Mouse (Mus musculus) liver, embryonic 11.5 days (tissue): ENCODE measurements around the gene Ankrd39. TPM values are rescaled to one million over a fixed set of nuclear protein-coding genes. Genes with fewer than 3 reads are reported as not detected.

ENCODE experiments used
- ATAC-seq: fragments of 200-750 bp; cut with Nextera tagmentation; replicated peaks from 2 replicates; pipeline ENCODE4 v1.8.0; 2017; ENCODE audit warnings: moderate number of reproducible peaks, mild to moderate bottlenecking, moderate TSS enrichment, moderate library complexity; ENCODE audit not compliant: low FRiP score
- DNase-seq: peaks from one replicate; pipeline ENCODE4 v3.0.0-alpha.2; 2017; ENCODE audit warnings: low spot score
- H3K27ac ChIP-seq: fragments of 300-500 bp; sonication (generic); 2 replicates; pipeline ENCODE4 v1.5.1; 2014; ENCODE audit warnings: mild to moderate bottlenecking, low read depth, low read length, control low read depth
- H3K27me3 ChIP-seq: fragments of 300-500 bp; sonication (generic); replicated peaks from 2 replicates; pipeline ENCODE4 v1.6.1; 2014; ENCODE audit warnings: low read length, mixed read lengths; ENCODE audit not compliant: control insufficient read depth, insufficient read depth
- H3K36me3 ChIP-seq: fragments of 300-500 bp; sonication (generic); 2 replicates; pipeline ENCODE4 v1.6.1; 2014; ENCODE audit warnings: mild to moderate bottlenecking, low read length, moderate library complexity, mixed read lengths; ENCODE audit not compliant: control insufficient read depth, insufficient read depth
- H3K4me1 ChIP-seq: fragments of 300-500 bp; sonication (generic); replicated peaks from 2 replicates; pipeline ENCODE4 v1.6.1; 2014; ENCODE audit warnings: low read length, mixed read lengths; ENCODE audit not compliant: control insufficient read depth, insufficient read depth
- H3K4me2 ChIP-seq: fragments of 300-500 bp; sonication (generic); 2 replicates; pipeline ENCODE4 v1.6.1; 2014; ENCODE audit warnings: mild to moderate bottlenecking, control low read depth, moderate library complexity
- H3K4me3 ChIP-seq: fragments of 300-500 bp; sonication (generic); 2 replicates; pipeline ENCODE4 v1.5.1; 2014; ENCODE audit warnings: low read depth, low read length, control low read depth
- H3K9ac ChIP-seq: fragments of 300-500 bp; sonication (generic); 2 replicates; pipeline ENCODE4 v1.6.1; 2014; ENCODE audit warnings: low read depth, low read length, control low read depth
- H3K9me3 ChIP-seq: fragments of 300-500 bp; sonication (generic); 2 replicates; pipeline ENCODE4 v1.6.1; 2016; ENCODE audit warnings: low read length, inconsistent platforms, mixed read lengths; ENCODE audit not compliant: control insufficient read depth
- WGBS: fragments of 180-500 bp; shearing (Covaris S2); extraction: QIAGEN DNeasy Blood & Tissue Kit; methylation state at CpG from one replicate; pipeline ENCODE4 v1.1.7; 2014; 5-methylcytosine and 5-hydroxymethylcytosine counted together
- polyA plus RNA-seq: library from polyadenylated mRNA; unstranded; fragments of >200 nt; fragmentation: Nextera tagmentation; extraction: Ambion mirVana; gene quantifications from 2 replicates; pipeline ENCODE4 v1.2.1, GENCODE M21; 2014

The Ankrd39 gene
- polyA plus RNA-seq, 1 experiment from 2014 or later = 22.1 TPM

DNA sequence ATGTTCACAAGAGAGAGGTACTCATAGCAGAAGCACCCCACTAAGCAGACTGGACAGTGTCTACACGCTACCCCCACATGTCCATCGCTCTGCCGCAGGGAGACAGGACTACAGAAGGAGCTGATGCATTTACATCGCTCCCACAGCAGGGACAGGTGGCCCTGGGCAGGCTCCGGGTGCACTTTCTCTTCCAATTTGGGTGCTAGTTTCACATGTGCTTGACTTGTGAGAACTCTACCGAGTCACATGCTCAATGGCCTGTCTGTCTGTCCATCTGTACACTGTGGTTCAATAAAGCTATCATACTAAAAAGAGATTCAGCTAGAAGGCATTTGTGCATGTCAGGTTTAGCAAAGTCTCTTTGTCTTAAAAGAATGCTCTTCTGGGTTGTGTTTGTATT is 40.6 kb upstream of the Ankrd39 start:
- no peaks in the 10 kb centered on the region for H3K9me3 ChIP-seq
- no peaks in the 10 kb centered on the region for H3K27me3 ChIP-seq
- H3K4me2 ChIP-seq = no peak overlapping the region
- H3K36me3 ChIP-seq = no peaks in the 10 kb centered on the region
- H3K4me1 ChIP-seq = peaks cover 20% of the 10 kb centered on the region; the same call in 1 of the 2 replicates
- H3K4me3 ChIP-seq = no peak overlapping the region
- ATAC-seq (no peak), DNase-seq (no peak)
- H3K9ac ChIP-seq = no peak overlapping the region
- H3K27ac ChIP-seq = no peak overlapping the region
- 78% methylated on average over 6 of the region's 6 CpGs for WGBS

DNA sequence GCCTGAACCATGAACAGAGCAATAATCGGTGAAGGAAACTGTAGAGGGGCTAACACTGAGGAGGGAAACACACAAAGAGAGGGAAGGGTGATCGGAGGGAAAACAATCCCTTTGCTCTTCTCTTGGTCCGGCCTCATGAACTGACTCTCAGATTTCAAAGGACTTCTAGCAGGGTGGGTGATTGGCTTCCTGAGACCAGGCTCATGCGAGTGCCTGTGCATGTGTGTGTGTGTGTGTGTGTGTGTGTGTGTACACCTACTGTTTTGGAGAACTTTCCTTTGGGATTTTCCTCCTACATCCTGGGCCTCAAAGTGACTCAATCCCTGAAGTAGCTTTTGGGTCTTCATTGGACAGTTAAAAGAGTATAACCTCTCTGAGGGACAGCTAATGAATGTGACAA is 39.0 kb upstream of the Ankrd39 start:
- H3K27ac ChIP-seq = no peak overlapping the region

DNA sequence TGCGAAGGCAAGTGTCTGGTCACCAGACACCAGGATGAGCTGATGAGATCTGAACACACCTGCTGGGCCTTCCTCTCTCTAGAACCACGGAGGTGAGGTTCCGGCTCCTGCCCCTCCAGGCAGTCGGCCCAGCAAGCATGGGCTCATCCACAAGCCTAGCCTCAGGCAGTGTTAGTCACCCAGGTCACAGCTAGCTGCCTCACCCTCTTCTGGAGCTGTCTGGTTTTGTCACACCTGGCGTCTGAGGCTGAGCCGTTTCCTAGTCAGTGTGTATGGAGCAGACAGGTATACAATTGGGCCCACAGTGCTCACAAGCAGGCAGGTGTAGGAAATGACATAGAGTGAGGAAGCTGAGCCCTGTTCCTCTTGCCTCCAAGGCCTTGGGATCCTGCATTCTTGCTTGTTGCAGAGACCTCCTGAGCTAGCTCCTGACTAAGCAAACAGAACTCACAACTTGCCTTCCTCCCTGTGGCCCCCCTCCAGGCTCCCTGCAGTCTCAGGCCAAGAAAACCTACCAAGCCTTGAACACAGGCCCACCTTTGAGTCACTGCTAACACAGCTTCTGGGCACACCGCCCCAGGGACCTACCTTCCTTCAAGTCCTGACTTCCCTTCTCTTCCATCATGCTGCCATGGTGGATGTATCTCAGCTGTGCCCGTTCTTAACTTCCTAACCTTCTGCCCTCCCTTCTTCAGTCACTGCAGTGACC is 36.3 kb upstream of the Ankrd39 start:
- H3K4me1 ChIP-seq = peaks cover 24% of the 10 kb centered on the region
- WGBS = 76% methylated on average over 8 of the region's 8 CpGs

More for the DNA sequence above, 39.0 kb upstream of the Ankrd39 start:
- Histone ChIP-seq H3K27me3 (peaks cover 5% of the 10 kb centered on the region), H3K9ac (no peak overlapping the region), H3K4me3 (no peak overlapping the region), H3K36me3 (no peaks in the 10 kb centered on the region), H3K4me2 (no peak overlapping the region), H3K9me3 (no peaks in the 10 kb centered on the region), H3K4me1 (peaks cover 18% of the 10 kb centered on the region)
- ATAC-seq = no peak
- no peak for DNase-seq
- 61% methylated on average over 4 of the region's 4 CpGs for WGBS

DNA sequence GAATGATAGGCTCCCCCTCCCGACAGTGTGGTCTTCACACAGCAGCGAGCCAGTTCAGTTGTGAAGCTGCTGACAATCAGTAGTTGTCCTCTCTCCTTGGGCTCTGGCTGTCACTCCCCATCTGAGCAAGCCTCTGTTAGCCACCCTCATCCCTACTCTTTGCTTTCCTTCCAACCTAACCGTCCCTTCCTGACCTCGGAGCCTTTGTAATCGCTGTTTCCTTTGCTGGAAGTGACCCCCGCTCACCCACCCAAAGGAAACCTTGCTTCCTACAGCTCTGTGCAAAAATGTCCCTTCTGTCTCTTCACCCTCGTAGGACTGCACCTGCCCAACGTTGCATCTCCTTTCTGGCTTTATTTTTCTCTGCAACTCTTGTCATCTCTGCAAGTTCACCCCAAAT is 35.0 kb upstream of the Ankrd39 start:
- Histone ChIP-seq H3K9ac (no peak overlapping the region), H3K4me1 (peaks cover 26% of the 10 kb centered on the region), H3K27me3 (peaks cover 5% of the 10 kb centered on the region), H3K4me3 (no peak overlapping the region), H3K36me3 (no peaks in the 10 kb centered on the region), H3K27ac (no peak overlapping the region), H3K4me2 (no peak overlapping the region), H3K9me3 (no peaks in the 10 kb centered on the region)
- DNase-seq (no peak), ATAC-seq (no peak)
- 65% methylated on average over 8 of the region's 8 CpGs for WGBS

More for the DNA sequence above, 36.3 kb upstream of the Ankrd39 start:
- Histone ChIP-seq H3K27ac (no peak overlapping the region), H3K9ac (no peak overlapping the region), H3K27me3 (peaks cover 5% of the 10 kb centered on the region), H3K4me2 (no peak overlapping the region), H3K36me3 (no peaks in the 10 kb centered on the region), H3K4me3 (no peak overlapping the region), H3K9me3 (no peaks in the 10 kb centered on the region)
- DNase-seq (no peak), ATAC-seq (no peak)

DNA sequence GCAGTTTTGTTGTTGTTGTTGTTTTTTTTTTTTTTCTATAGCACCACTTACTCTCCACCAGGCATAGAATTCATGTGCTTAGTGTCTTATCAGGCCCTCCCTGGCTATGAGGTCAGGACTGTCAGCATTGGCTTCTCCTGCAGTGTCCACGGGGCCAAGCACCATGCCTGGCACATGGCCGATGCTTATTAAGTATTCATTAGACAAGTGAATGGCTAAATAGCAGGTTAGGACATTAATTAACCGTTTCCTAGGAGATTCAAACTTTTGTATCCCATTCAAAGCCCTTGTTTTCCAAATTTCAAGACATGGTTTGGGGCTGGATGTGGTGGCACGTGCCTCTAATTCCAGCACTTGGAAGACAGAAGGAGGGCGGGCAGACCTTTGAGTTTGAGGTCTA is 34.0 kb upstream of the Ankrd39 start:
- ATAC-seq = no peak
- peak overlapping the region; percentile 84 for H3K27ac ChIP-seq
- H3K4me2 ChIP-seq = peak overlapping the region; percentile 70
- H3K4me3 ChIP-seq = no peak overlapping the region
- WGBS = 72% methylated on average over 5 of the region's 5 CpGs
- peaks cover 5% of the 10 kb centered on the region for H3K27me3 ChIP-seq
- no peaks in the 10 kb centered on the region for H3K9me3 ChIP-seq
- DNase-seq = no peak
- H3K36me3 ChIP-seq = no peaks in the 10 kb centered on the region
- peaks cover 31% of the 10 kb centered on the region for H3K4me1 ChIP-seq
- 0 out of 2 replicates have a peak overlapping the region, but pooled peaks have one; percentile 35 for H3K9ac ChIP-seq

DNA sequence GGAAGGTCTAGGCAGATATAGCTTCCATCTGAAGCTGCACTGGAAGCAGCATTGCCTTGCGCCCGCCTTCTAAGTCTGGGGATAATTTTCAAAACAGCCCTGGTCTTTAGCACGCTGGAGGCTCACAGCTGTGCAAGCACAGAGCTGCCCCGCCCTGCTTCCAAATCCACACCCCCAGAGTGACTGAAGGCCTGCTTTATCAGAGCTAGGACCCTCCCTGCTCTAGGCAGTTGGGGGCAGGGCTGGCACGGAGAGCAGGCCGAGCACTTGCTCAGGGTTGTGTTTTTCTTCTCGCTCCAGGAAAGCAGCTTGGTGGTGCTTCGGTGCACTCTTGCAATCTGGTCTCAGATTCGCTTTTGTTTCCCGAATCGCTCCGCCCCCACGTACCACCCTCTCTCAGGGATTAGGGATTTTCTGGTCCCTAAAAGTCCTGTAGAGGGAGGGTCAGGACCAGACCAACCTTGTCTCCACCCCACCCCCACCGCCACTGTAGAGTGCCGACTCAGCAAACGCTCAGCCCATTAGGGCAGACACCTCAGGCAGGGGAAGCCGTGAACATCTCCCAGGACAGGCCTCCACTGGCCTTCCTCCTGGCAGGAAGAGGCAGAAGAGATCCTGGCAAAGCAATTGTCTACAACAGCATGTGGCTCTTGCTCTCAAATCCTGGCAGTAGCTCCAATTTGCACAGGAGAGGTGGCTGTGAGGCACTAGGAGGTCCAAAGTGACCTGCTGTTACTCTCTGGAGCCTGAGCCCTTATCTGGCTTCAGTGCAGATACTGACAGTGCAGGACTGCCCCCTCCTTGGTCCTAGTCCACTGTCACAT is 33.4 kb upstream of the Ankrd39 start:
- peak overlapping the region; percentile 35; the same call in 1 of the 2 replicates for H3K9ac ChIP-seq
- ATAC-seq = peak; percentile 96
- H3K4me1 ChIP-seq = peaks cover 30% of the 10 kb centered on the region

DNA sequence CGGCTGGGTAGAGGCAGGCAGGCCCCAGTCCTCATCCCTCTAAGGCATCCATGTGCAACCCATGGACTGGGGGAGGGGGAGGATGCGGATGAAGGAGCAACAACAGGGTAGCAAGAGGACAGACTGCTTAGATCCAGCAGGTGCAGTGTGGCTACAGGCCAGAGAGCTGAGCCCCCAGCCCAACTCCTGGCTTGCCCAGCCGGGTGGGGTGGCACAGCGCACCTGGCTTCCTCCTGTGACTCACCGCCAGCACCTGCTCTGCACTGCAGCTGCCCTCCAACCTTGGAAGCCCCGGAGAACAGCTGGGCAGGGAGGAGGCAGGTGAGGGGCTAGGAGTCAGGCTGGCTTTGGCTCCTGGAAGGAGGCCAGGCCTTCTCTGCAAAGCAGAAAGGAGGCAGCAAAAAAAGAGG is 32.7 kb upstream of the Ankrd39 start:
- 0 out of 2 replicates have a peak overlapping the region, but pooled peaks have one; percentile 17 for H3K9ac ChIP-seq
- ATAC-seq = peak; percentile 16; the same call in 1 of the 2 replicates
- peaks cover 32% of the 10 kb centered on the region for H3K4me1 ChIP-seq

More for the DNA sequence above, 33.4 kb upstream of the Ankrd39 start:
- H3K4me2 ChIP-seq = peak overlapping the region; percentile 70
- H3K27ac ChIP-seq = peak overlapping the region; percentile 84
- peaks cover 5% of the 10 kb centered on the region for H3K27me3 ChIP-seq
- no peaks in the 10 kb centered on the region for H3K36me3 ChIP-seq
- H3K9me3 ChIP-seq = no peaks in the 10 kb centered on the region
- WGBS = 2% methylated on average over 17 of the region's 17 CpGs
- DNase-seq = peak; percentile 74
- peak overlapping the region; percentile 36 for H3K4me3 ChIP-seq

DNA sequence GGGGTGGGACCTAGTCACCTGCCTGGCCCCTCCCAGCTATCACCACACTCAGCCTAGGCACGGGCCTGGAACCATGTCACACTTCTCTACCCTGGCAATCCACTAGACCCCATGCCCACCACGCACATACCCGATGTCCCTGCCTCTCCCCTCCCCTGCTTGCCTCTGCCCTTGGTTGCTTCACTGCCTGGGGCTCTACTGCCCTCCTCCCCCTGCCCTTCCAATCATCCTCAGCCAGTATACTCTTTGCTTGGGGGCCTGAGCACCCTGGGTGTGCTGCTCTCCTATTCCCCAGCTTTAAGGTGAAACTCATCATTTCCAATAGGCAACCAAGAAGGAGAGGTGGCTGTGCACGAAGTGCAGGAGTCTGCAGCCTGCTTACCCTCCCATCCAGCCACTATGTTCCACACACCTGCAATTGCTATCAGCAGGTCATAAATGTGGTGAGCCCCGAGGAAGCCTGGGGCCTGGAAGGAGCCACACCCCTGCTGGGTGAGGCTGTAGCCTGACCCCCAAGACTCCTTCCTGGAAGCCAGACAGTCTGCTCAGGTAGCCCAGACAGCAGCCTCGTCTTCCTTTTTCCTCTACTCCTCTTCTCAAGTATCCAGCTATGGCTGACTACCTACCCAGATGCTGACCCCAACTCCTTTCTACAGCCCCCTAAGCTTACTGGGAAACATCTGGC is 29.9 kb upstream of the Ankrd39 start:
- 57% methylated on average over 6 of the region's 6 CpGs for WGBS
- ATAC-seq = no peak
- Histone ChIP-seq H3K9me3 (no peaks in the 10 kb centered on the region), H3K27ac (no peak overlapping the region), H3K9ac (no peak overlapping the region), H3K36me3 (no peaks in the 10 kb centered on the region), H3K4me3 (no peak overlapping the region), H3K4me1 (peaks cover 30% of the 10 kb centered on the region), H3K27me3 (peaks cover 5% of the 10 kb centered on the region; the same call in 1 of the 2 replicates), H3K4me2 (no peak overlapping the region)
- DNase-seq = no peak

More for the DNA sequence above, 32.7 kb upstream of the Ankrd39 start:
- 54% methylated on average over 6 of the region's 6 CpGs for WGBS
- peaks cover 5% of the 10 kb centered on the region for H3K27me3 ChIP-seq
- peak overlapping the region; percentile 36 for H3K4me3 ChIP-seq
- peak overlapping the region; percentile 50; the same call in 1 of the 2 replicates for H3K27ac ChIP-seq
- peak overlapping the region; percentile 70 for H3K4me2 ChIP-seq
- no peaks in the 10 kb centered on the region for H3K9me3 ChIP-seq
- no peaks in the 10 kb centered on the region for H3K36me3 ChIP-seq
- DNase-seq = no peak
